8 mouse cellular contexts compared by ENCODE assay signal in the genomic region with DNA sequence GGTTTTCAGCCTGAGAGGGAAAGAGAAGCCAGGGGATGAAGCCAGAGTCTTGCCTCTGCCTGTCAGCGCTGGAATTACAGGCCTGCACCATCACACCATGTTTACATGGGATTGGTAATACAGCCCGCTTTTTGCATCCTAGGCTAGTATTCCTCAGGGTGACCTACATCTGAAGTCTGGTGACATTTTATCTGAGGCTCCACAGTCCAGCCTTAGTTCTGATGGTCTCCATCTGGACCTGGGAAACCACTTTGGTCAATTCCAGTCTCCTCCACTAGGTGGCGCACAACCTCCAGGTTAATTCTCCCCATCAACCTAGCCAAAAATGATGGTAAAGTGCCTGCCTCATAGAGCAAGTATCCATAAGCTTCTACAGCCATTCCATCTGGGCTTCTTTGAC. TPM values are rescaled to one million over a fixed set of nuclear protein-coding genes. Genes with fewer than 3 reads are reported as not detected.
DNase-seq lines count a peak whose midpoint lies in the region; ATAC-seq and TF ChIP-seq lines count a peak whose summit lies in the region.

No protein-coding gene starts in this region.

- no peak overlapping the region for H3K4me2 ChIP-seq in embryonic facial prominence, embryonic 11.5 days (ENCODE audit: low read depth, low read length)
- H3K4me2 ChIP-seq in heart, postnatal 0 days (ENCODE audit: low read depth, low read length): no peak overlapping the region
- no peak overlapping the region for H3K4me2 ChIP-seq in liver, embryonic 13.5 days
- no peak overlapping the region for H3K4me2 ChIP-seq in neural tube, embryonic 11.5 days (ENCODE audit: low read depth)
- H3K4me2 ChIP-seq in stomach, embryonic 14.5 days (replicated peaks; ENCODE audit: low read depth, low read length): no peak overlapping the region

- H3K27me3 ChIP-seq in embryonic facial prominence, embryonic 11.5 days (ENCODE audit: control insufficient read depth, insufficient read depth, low read length): no peaks in the 10 kb centered on the region
- H3K27me3 ChIP-seq in heart, postnatal 0 days (ENCODE audit: control insufficient read depth, insufficient read depth, low read length): no peaks in the 10 kb centered on the region
- no peaks in the 10 kb centered on the region for H3K27me3 ChIP-seq in liver, embryonic 13.5 days
- H3K27me3 ChIP-seq in neural tube, embryonic 11.5 days (ENCODE audit: control insufficient read depth, insufficient read depth, low read length): no peaks in the 10 kb centered on the region
- no peaks in the 10 kb centered on the region for H3K27me3 ChIP-seq in stomach, embryonic 14.5 days (ENCODE audit: control insufficient read depth, insufficient read depth, low read length)

- 46% methylated on average over 3 of the region's 3 CpGs for WGBS in embryonic facial prominence, embryonic 11.5 days
- 36% methylated on average over 3 of the region's 3 CpGs for WGBS in heart, postnatal 0 days
- 36% methylated on average over 3 of the region's 3 CpGs for WGBS in liver, embryonic 13.5 days (ENCODE audit: insufficient replicate concordance)
- WGBS in neural tube, embryonic 11.5 days: 49% methylated on average over 3 of the region's 3 CpGs
- WGBS in stomach, embryonic 14.5 days: 34% methylated on average over 3 of the region's 3 CpGs

- TF ChIP-seq CTCF in heart, postnatal 0 days (IDR thresholded peaks at IDR 0.05; ENCODE audit: low read depth): peak; percentile 88

- no peaks in the 10 kb centered on the region for H3K9me3 ChIP-seq in embryonic facial prominence, embryonic 11.5 days (replicated peaks; ENCODE audit: control insufficient read depth, low read length)
- H3K9me3 ChIP-seq in heart, postnatal 0 days (replicated peaks; ENCODE audit: control insufficient read depth, low read length): no peaks in the 10 kb centered on the region
- H3K9me3 ChIP-seq in liver, embryonic 13.5 days (replicated peaks): no peaks in the 10 kb centered on the region
- no peaks in the 10 kb centered on the region for H3K9me3 ChIP-seq in neural tube, embryonic 11.5 days (ENCODE audit: control insufficient read depth, low read length)
- no peaks in the 10 kb centered on the region for H3K9me3 ChIP-seq in stomach, embryonic 14.5 days (ENCODE audit: control insufficient read depth, low read depth, low read length)

- no peak overlapping the region for H3K4me3 ChIP-seq in embryonic facial prominence, embryonic 11.5 days (ENCODE audit: low read depth, low read length)
- no peak overlapping the region for H3K4me3 ChIP-seq in heart, postnatal 0 days (ENCODE audit: low read depth, low read length)
- H3K4me3 ChIP-seq in liver, embryonic 13.5 days (replicated peaks): no peak overlapping the region
- no peak overlapping the region for H3K4me3 ChIP-seq in neural tube, embryonic 11.5 days (ENCODE audit: low read depth, low read length)
- H3K4me3 ChIP-seq in stomach, embryonic 14.5 days (ENCODE audit: low read depth, low read length): no peak overlapping the region

- no peak overlapping the region for H3K27ac ChIP-seq in embryonic facial prominence, embryonic 11.5 days (replicated peaks; ENCODE audit: low read depth, low read length)
- H3K27ac ChIP-seq in heart, postnatal 0 days (ENCODE audit: low read depth): no peak overlapping the region
- H3K27ac ChIP-seq in liver, embryonic 13.5 days: no peak overlapping the region
- H3K27ac ChIP-seq in neural tube, embryonic 11.5 days (ENCODE audit: low read depth, low read length): no peak overlapping the region
- H3K27ac ChIP-seq in stomach, embryonic 14.5 days (ENCODE audit: low read length): no peak overlapping the region

- TF ChIP-seq EP300 in heart, postnatal 0 days (IDR thresholded peaks at IDR 0.05; ENCODE audit: low read depth): no peak

- H3K9ac ChIP-seq in embryonic facial prominence, embryonic 11.5 days (replicated peaks; ENCODE audit: low read length): no peak overlapping the region
- no peak overlapping the region for H3K9ac ChIP-seq in heart, postnatal 0 days (replicated peaks; ENCODE audit: low read depth, low read length)
- no peak overlapping the region for H3K9ac ChIP-seq in liver, embryonic 13.5 days
- no peak overlapping the region for H3K9ac ChIP-seq in neural tube, embryonic 11.5 days (ENCODE audit: low read length)
- H3K9ac ChIP-seq in stomach, embryonic 14.5 days (replicated peaks; ENCODE audit: low read depth, low read length): no peak overlapping the region

- no peaks in the 10 kb centered on the region for H3K4me1 ChIP-seq in embryonic facial prominence, embryonic 11.5 days (ENCODE audit: control insufficient read depth, insufficient read depth, low read length)
- H3K4me1 ChIP-seq in heart, postnatal 0 days (ENCODE audit: control insufficient read depth, insufficient read depth): no peaks in the 10 kb centered on the region
- peaks cover 17% of the 10 kb centered on the region for H3K4me1 ChIP-seq in liver, embryonic 13.5 days (replicated peaks)
- H3K4me1 ChIP-seq in neural tube, embryonic 11.5 days (ENCODE audit: control insufficient read depth, insufficient read depth, low read length): no peaks in the 10 kb centered on the region
- 0 out of 2 replicates have a peak, but pooled peaks cover 4% of the 10 kb centered on the region for H3K4me1 ChIP-seq in stomach, embryonic 14.5 days (ENCODE audit: control insufficient read depth, insufficient read depth, low read length)

- no peak for ATAC-seq in embryonic facial prominence, embryonic 11.5 days (replicated peaks; ENCODE audit: insufficient number of reproducible peaks, low FRiP score, low TSS enrichment, low read depth)
- peak; percentile 69 for ATAC-seq in heart, postnatal 0 days (ENCODE audit: insufficient read depth, low read depth)
- ATAC-seq in liver, embryonic 13.5 days (ENCODE audit: low read depth): no peak
- no peak for ATAC-seq in neural tube, embryonic 11.5 days (ENCODE audit: insufficient read depth, low FRiP score, low TSS enrichment)
- peak; percentile 42; the same call in 1 of the 2 replicates for ATAC-seq in stomach, embryonic 14.5 days (ENCODE audit: insufficient number of reproducible peaks, insufficient read depth, low FRiP score, low read depth)

- DNase-seq in B cell, adult 2 months: peak; percentile 89
- peak; percentile 83 to 86 for DNase-seq in adrenal gland, postnatal 36 days
- peak; percentile 89 for DNase-seq in embryonic facial prominence, embryonic 11.5 days (ENCODE audit: low spot score)
- peak; percentile 61 for DNase-seq in heart, postnatal 0 days (ENCODE audit: low spot score)
- peak; percentile 93 for DNase-seq in kidney, postnatal 10 days
- DNase-seq in liver, embryonic 13.5 days: peak; percentile 51
- DNase-seq in neural tube, embryonic 11.5 days (ENCODE audit: low spot score): peak; percentile 78

- H3K36me3 ChIP-seq in embryonic facial prominence, embryonic 11.5 days (replicated peaks; ENCODE audit: control insufficient read depth, insufficient read depth, low read depth, low read length): peaks cover 13% of the 10 kb centered on the region
- peaks cover 60% of the 10 kb centered on the region for H3K36me3 ChIP-seq in heart, postnatal 0 days (replicated peaks; ENCODE audit: control insufficient read depth, insufficient read depth, low read length)
- H3K36me3 ChIP-seq in liver, embryonic 13.5 days: peaks cover 29% of the 10 kb centered on the region
- peaks cover 15% of the 10 kb centered on the region for H3K36me3 ChIP-seq in neural tube, embryonic 11.5 days (ENCODE audit: control insufficient read depth, insufficient read depth, low read length)
- H3K36me3 ChIP-seq in stomach, embryonic 14.5 days (ENCODE audit: control insufficient read depth, insufficient read depth, low read length): peaks cover 52% of the 10 kb centered on the region

RNA-seq across cellular contexts. Expression of a gene that starts 15.3 kb away (rescaled TPM):
- 10 to 100 TPM; 46.5 to 50.3 TPM for total RNA-seq in adrenal gland, postnatal 36 days (2021)
- polyA plus RNA-seq in embryonic facial prominence, embryonic 11.5 days (2014; fragmentation: Nextera tagmentation; extraction: Ambion mirVana): 7.9 and 8.6 TPM in 2 replicates
- total RNA-seq in heart, postnatal 0 days (2014; rRNA removed; ENCODE audit: low replicate concordance): 16.0 and 26.4 TPM in 2 replicates
- polyA plus RNA-seq in heart, postnatal 0 days (2015; fragmentation: Nextera tagmentation; extraction: Ambion mirVana): 5.5 and 5.6 TPM in 2 replicates
- 1.3 and 1.6 TPM in 2 replicates for polyA plus RNA-seq in liver, embryonic 13.5 days (2015; fragmentation: Nextera tagmentation; extraction: Ambion mirVana)
- polyA plus RNA-seq in neural tube, embryonic 11.5 days (2014; fragmentation: Nextera tagmentation; extraction: Ambion mirVana): 14.1 and 16.4 TPM in 2 replicates
- polyA plus RNA-seq in stomach, embryonic 14.5 days (2014; fragmentation: Nextera tagmentation; extraction: Ambion mirVana): 8.6 and 9.7 TPM in 2 replicates

RNA-seq across cellular contexts. Expression of a gene that starts 19.8 kb away (rescaled TPM):
- total RNA-seq in adrenal gland, postnatal 36 days (2021): 10 to 100 TPM; 41.1 to 49.6 TPM
- 1.2 and 1.7 TPM in 2 replicates for polyA plus RNA-seq in embryonic facial prominence, embryonic 11.5 days (2014; fragmentation: Nextera tagmentation; extraction: Ambion mirVana)
- 1.9 and 3.5 TPM in 2 replicates for total RNA-seq in heart, postnatal 0 days (2014; rRNA removed; ENCODE audit: low replicate concordance)
- 0.49 and 0.62 TPM in 2 replicates for polyA plus RNA-seq in heart, postnatal 0 days (2015; fragmentation: Nextera tagmentation; extraction: Ambion mirVana)
- 0.83 and 1.0 TPM in 2 replicates for polyA plus RNA-seq in liver, embryonic 13.5 days (2015; fragmentation: Nextera tagmentation; extraction: Ambion mirVana)
- 1.2 and 1.6 TPM in 2 replicates for polyA plus RNA-seq in neural tube, embryonic 11.5 days (2014; fragmentation: Nextera tagmentation; extraction: Ambion mirVana)
- polyA plus RNA-seq in stomach, embryonic 14.5 days (2014; fragmentation: Nextera tagmentation; extraction: Ambion mirVana): 0.55 and 1.2 TPM in 2 replicates

RNA-seq across cellular contexts. Expression of a gene that starts 38.8 kb away (rescaled TPM):
- total RNA-seq in adrenal gland, postnatal 36 days (2021): under 1 TPM in 1 of 2 experiments, not detected in 1; 0.66 TPM
- 0.17 TPM in 1 of 2 replicates, not detected in the other for polyA plus RNA-seq in embryonic facial prominence, embryonic 11.5 days (2014; fragmentation: Nextera tagmentation; extraction: Ambion mirVana)
- total RNA-seq in heart, postnatal 0 days (2014; rRNA removed; ENCODE audit: low replicate concordance): 4,715 and 5,632 TPM in 2 replicates
- polyA plus RNA-seq in heart, postnatal 0 days (2015; fragmentation: Nextera tagmentation; extraction: Ambion mirVana): 4,516 and 4,665 TPM in 2 replicates
- polyA plus RNA-seq in liver, embryonic 13.5 days (2015; fragmentation: Nextera tagmentation; extraction: Ambion mirVana): 0.82 and 1.6 TPM in 2 replicates
- 0.41 and 0.69 TPM in 2 replicates for polyA plus RNA-seq in neural tube, embryonic 11.5 days (2014; fragmentation: Nextera tagmentation; extraction: Ambion mirVana)
- polyA plus RNA-seq in stomach, embryonic 14.5 days (2014; fragmentation: Nextera tagmentation; extraction: Ambion mirVana): 1.7 and 3.2 TPM in 2 replicates

RNA-seq across cellular contexts. Expression of a gene that starts 39.4 kb away (rescaled TPM):
- total RNA-seq in adrenal gland, postnatal 36 days (2021): 1 to 10 TPM in 1 of 2 experiments, under 1 TPM in 1; 0.89 to 2.2 TPM
- 3.9 and 5.6 TPM in 2 replicates for polyA plus RNA-seq in embryonic facial prominence, embryonic 11.5 days (2014; fragmentation: Nextera tagmentation; extraction: Ambion mirVana)
- total RNA-seq in heart, postnatal 0 days (2014; rRNA removed; ENCODE audit: low replicate concordance): 0.31 TPM in 1 of 2 replicates, not detected in the other
- 0.72 and 0.99 TPM in 2 replicates for polyA plus RNA-seq in heart, postnatal 0 days (2015; fragmentation: Nextera tagmentation; extraction: Ambion mirVana)
- polyA plus RNA-seq in liver, embryonic 13.5 days (2015; fragmentation: Nextera tagmentation; extraction: Ambion mirVana): 0.31 and 0.70 TPM in 2 replicates
- polyA plus RNA-seq in neural tube, embryonic 11.5 days (2014; fragmentation: Nextera tagmentation; extraction: Ambion mirVana): 3.2 and 3.4 TPM in 2 replicates
- polyA plus RNA-seq in stomach, embryonic 14.5 days (2014; fragmentation: Nextera tagmentation; extraction: Ambion mirVana): 6.0 and 8.9 TPM in 2 replicates

Comparison
In these comparisons a context has a peak if more than half of its experiments do, and no peak if none do; other contexts are left out.
1. ATAC-seq: peak in heart, postnatal 0 days (single experiment) and stomach, embryonic 14.5 days (single experiment); none in embryonic facial prominence, embryonic 11.5 days (single experiment), liver, embryonic 13.5 days (single experiment) and neural tube, embryonic 11.5 days (single experiment).
2. RNA of a gene that starts 38.8 kb away (polyA plus RNA-seq): 4,516 to 4,665 TPM in heart, postnatal 0 days; 1.7 to 3.2 TPM in stomach, embryonic 14.5 days, 0.82 to 1.6 TPM in liver, embryonic 13.5 days, 0.41 to 0.69 TPM in neural tube, embryonic 11.5 days and 0.17 TPM in embryonic facial prominence, embryonic 11.5 days; every median in the first group is over 1,000 times any median in the second.
3. Peak in every context shown above with its lines, with median percentiles within 50 percentile points of each other: DNase-seq.